Mouse (Mus musculus) kidney, postnatal 25 days (tissue): ENCODE measurements at regions not wholly inside any gene's neighbourhood (a gene's known extent, or its start where the extent isn't known, plus 50 kb on each side); places are given as distances from the start of the nearest gene placed in this dataset.
"Not testable (repeated sequence)": the region's sequence is repeated elsewhere in the genome, so short reads cannot be mapped to it uniquely, and the experiment has no call there.

Experiments used
- DNase-seq, 2 experiments: peaks; one replicate each; pipeline ENCODE4 v3.0.0; 2021; ENCODE audit warnings: mixed read lengths in 2 of 2

DNA sequence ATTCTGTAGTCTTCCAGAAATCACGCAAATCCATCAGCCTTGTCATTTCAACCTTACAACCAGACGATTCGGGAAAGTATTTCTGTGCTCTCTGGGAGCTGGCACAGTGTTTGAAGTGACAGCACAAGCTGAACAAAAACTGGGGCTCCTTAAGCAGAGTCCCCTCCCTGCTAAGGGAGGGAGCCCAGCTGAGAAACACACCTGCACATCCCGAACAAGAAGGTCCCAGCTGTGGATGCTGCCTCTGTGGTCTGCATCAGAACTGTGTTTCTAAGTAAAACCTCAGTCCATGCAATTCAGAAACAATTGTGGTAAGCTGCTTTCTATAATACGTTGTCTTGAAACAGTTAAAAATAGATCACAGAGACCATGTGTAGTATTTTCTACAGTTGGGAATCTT is 693.8 kb downstream of the Dad1 start:
- DNase-seq: not testable (repeated sequence)

DNA sequence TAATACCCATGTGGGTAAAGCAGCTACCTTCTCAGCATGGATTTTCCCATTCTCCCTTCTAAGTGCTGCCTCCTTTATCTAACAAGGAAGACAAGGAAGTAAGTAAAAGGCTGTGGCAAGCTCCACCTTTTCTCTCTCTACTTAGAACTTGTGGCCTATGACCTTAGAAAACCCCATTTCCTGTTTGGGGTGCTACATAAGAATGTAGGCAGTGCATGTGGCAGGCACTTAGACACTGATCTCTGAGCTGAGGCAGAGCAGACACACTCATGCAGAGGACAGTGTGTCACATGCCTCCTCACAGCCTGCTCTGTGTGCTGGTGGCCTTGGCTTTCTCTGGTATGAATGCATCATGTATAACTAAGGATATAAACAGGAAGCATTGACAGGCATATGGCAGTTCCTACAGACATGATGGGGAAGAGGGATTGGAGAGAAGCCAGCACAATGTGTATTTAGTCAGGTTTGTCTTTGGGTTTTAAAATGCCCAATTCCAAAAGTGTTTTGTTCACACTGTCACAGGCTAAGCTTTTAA is 694.5 kb downstream of the Dad1 start:
- DNase-seq: not testable (repeated sequence)

DNA sequence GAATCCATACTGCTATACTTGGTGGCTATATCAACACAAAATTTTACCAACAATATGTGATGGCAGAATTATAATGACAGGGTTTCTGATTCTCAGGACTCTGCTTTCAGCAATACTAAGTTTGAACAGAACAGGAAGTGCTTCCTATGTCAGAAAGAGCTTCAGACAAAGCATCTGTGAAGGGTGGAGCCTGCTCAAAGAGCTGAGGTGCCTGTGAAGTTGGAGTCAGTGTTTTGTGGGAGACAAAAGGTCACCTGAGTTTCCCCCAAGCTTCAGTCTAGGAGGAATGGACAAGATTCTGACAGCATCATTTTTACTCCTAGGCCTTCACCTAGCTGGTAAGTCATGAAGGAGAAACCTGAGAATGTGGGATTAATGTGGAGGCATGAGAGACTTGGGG is 700.1 kb downstream of the Dad1 start:
- no peak for DNase-seq

DNA sequence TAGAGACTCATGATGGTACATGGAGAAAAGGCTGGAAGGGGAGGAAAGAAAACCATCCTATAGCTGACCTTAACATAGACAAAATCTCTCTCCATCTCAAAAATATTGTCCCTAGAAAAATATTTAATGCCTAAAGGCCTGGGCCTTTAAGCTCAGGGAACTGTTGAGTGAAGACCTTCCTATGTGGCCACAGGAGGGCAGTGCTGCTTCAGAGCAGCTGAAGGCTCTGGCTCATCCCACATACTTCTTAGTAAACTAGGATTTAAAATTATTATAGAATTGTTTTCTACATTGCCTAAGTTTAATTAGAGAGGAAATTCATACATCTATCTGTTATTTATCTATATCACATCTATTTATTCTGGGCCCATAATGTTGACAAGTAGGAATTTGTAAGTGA is 706.5 kb downstream of the Dad1 start:
- DNase-seq: peak in 1 of 2 experiments; percentile 2

DNA sequence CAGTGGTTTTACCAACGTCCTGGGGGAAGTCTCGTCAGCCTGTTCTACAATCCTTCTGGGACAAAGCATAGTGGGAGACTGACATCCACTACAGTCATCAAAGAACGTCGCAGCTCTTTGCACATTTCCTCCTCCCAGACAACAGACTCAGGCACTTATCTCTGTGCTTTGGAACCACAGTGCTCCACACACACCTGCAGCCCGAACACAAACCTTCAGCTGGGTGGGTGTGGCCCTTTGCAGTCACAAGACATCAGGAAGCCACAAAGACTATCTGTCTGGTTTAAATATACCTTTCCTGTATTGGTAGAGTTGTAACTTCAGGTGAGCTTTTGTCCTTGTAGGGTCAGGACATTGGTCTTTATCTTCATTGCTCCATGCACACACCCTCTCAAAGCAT is 708.6 kb downstream of the Dad1 start:
- no peak for DNase-seq

DNA sequence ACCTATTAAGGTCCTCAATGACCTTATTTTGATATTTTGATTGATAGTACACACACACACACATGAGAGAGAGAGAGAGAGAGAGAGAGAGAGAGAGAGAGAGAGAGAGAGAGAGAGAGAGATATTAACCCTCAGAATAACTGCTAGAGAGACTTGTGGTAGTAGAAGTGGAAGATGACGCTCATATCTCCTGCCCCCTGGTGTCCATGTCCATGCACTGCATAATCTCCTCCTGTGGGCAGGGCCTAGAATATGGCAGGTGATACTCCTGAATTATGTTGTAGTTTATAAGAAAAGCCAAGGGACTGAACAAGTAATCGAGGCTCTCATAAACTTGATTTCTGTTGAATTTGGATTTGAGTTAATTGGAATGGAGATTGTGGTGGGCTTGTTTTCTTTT is 712.3 kb downstream of the Dad1 start:
- DNase-seq: peak in 1 of 2 experiments; percentile 23

DNA sequence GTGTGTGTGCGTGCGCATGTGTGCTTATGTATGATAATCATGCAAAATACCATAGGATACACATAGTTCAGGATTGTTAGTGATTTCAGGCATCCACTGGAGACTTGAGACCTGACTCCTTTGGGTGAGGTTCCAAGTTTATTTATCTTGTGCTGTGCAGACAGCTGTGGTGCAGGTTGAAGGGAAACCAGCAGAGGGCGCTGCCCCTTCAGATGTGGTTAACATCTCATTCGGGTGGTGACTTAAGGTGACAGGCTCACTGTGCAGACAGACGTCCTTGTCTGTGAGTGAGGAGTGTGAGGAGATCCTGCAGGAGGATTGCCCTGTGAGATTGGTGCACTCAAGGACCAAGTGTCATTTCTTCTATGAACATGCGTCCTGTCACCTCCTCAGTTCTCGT is 716.0 kb downstream of the Dad1 start:
- DNase-seq: not testable (repeated sequence)

DNA sequence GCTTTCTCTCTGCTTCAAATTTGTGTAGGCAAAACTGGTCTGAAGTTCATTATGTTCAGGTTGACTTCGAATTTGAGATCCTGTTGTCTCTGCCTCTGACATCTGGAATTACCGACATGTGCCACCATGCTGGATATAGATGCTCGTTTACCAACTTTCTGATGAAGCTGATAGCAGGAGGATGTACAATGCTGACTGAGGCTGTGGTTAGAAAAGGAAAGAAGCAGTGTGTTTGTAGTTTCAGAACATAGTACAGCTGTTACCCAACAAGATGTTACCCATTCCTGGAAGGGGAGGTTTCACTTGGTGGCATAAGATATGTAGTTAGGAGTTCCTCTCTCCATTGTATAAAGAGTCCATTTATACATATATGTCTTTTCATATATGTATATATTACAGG is 730.5 kb downstream of the Dad1 start:
- DNase-seq: not testable (repeated sequence)

DNA sequence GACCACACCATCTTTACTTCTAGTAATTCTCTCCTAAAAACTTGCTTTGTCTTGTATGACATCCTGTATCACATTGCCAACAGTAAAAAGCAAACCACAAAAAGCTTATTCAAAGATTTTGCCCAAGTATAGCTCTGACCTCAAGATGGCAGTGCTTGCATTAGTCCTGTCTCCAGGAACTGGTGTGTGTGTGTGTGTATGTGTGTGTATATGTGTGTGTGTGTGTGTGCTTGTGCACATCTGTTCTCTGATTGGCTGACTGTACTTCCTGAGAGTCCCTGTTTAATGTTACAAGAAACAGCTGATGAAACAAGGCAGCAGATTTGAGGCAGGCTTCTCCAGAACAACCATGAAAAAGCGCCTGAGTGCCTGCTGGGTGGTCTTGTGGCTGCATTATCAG is 735.0 kb downstream of the Dad1 start:
- not testable (repeated sequence) for DNase-seq

DNA sequence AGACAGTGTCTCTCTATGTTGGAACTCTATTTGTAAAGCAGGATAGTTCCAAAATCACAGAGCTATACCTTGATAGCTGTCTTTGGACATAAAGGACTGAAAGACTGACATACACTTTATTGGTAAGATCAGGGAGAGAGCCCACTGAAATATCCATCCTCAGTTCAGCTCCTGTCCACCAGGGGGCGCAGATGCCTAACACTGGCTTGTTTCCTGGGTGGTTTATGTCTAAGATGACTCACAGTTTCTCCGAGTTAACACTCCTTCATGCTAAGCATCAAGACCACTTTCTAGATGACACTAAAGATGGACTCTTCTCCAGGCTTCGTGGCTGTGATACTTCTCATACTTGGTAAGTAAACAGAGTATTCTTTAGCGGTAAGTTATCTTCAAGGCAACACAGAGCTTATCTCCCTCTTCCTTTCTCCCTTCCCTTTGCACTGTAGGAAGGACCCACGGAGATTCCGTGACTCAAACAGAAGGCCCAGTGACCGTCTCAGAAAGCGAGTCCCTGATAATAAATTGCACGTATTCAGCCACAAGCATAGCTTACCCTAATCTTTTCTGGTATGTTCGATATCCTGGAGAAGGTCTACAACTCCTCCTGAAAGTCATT is 737.2 kb downstream of the Dad1 start:
- DNase-seq: not testable (repeated sequence)

DNA sequence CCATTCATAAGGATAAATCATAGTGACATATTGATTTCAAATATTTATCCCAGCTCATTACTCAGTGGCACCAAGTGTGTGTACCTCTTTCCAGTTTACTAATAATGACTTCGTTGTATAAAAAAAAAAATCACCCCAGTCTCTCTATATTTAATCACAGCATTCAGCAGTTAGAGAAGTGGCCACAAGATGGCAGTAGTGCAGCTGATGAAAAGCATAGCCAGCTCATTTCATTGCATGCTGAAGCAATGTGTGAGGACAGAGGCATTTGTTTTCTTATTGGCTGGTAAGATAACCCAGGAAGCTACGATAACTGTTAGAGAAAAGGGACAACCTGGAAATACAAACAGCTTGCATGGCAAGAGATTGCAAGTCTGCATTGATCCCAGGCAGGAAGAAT is 748.5 kb downstream of the Dad1 start:
- peak in 1 of 2 experiments; percentile 53 for DNase-seq

DNA sequence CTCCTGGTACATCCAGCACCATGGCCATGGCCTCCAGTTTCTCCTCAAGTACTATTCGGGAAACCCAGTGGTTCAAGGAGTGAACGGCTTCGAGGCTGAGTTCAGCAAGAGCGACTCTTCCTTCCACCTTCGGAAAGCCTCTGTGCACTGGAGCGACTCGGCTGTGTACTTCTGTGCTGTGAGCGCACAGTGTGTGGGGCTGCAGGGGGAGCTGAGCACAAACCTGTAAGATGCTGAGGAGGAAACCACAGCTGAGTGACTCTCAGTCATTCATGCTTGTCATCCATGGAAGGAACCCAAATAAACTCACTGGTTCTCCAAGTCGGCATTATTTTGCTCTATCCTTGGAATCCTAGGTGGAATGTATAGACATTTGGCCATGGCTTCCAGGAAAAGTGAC is 765.5 kb downstream of the Dad1 start:
- DNase-seq: not testable (repeated sequence)

DNA sequence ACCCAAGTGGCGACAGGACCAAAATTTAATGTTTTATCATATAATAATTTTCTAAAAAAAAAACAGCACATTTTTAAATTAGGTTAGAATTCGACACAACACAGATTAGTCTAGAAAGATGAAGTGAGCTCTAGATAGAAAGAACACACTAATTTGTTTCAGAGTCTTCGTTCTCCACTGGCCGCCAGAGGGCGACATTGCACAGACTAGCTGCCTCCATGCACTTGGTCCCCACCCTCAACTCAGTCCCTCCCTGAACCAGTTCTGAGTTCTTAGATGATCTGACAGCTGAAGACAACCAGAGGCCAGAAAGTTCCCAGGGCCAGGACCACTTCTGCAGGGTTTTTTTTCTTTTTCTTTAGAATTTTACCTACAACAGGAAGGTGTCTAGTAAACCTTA is 766.3 kb downstream of the Dad1 start:
- not testable (repeated sequence) for DNase-seq

DNA sequence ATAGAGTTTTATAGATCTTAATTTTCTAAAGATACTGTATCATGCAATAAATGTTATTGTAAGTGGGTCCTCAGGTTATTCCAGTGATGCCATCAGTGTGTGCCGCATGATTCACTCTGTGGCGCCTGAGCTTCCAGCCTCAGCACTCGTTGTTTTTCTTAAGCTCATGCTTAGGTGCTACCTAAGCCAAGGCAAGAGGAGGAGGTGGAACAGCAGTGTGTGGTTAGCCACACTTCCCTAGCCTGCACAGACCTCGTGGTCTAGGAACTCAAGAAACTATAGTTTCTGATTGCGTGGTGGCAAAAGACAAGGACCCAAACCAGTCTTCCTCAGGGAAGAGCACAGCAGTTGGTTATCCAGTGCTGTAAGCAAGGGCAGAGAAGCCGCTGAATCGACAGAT is 779.7 kb downstream of the Dad1 start:
- not testable (repeated sequence) for DNase-seq

DNA sequence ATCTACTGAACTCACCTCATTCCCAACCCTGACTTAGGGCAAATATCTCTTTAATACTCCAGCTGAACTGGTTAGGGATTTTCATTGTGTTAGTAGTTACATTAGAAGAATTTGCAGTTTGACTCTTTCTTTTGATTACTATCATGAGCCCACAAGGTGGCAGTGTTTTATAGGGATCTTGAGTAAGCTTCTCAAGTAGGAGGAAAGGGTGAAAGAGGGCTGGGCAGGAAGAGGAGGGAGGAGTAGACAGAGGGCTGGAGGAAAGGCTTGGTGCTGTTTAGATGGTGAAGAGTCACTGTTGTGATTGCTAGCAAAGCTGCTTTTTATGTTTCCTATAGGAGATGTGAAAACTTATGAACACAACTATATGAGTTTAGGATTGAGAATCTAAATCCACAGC is 793.1 kb downstream of the Dad1 start:
- DNase-seq: not testable (repeated sequence)

DNA sequence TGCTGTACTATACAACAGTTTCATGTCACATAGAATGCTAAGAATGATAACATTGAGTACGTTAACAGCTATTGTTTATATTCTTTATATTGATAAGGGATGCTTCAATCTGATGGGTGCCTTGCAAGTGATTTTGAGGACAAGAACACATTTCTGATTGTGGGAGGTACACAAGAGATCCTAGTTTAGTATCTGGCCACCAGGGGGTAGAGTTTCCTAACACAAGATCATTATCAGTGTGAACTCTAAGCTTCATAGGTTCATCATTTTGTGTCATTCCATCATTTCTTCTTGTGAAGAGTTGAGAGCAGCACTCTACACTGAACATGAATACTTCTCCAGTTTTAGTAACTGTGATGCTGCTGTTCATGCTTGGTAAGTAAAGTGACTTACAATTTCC is 799.9 kb downstream of the Dad1 start:
- DNase-seq: no peak

DNA sequence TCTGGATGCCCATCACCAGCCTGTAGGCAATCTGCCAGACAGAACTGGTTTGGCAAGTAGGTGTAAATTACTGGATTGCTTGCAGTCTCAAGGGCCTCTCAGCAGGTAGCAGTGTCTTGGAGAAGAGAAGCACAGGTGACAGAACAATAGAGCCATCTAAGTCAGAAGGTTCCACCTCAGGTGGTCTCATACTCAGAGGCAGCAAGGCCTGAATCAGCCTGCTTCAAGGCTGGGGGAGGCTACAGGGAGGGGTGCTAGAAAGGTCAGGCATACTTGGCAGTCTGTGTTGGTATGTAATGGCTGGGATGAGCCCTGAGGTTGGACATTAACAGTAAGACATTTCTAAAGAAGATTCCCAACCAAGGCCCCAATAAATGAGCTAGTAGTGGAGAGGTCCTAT is 814.3 kb downstream of the Dad1 start:
- DNase-seq: not testable (repeated sequence)

DNA sequence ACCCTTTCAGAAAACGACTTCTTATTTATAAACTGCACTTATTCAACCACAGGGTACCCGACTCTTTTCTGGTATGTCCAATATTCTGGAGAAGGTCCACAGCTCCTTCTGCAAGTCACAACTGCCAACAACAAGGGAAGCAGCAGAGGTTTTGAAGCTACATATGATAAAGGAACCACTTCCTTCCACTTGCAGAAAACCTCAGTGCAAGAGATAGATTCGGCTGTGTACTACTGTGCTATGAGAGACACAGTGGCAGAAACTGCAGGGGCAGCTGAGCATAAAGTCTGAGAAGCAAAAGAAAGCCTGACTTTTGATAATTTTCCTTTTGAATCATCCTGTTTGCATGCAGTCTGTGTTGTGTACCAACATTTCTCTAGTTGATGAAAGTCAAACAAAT is 823.8 kb downstream of the Dad1 start:
- DNase-seq: not testable (repeated sequence)

DNA sequence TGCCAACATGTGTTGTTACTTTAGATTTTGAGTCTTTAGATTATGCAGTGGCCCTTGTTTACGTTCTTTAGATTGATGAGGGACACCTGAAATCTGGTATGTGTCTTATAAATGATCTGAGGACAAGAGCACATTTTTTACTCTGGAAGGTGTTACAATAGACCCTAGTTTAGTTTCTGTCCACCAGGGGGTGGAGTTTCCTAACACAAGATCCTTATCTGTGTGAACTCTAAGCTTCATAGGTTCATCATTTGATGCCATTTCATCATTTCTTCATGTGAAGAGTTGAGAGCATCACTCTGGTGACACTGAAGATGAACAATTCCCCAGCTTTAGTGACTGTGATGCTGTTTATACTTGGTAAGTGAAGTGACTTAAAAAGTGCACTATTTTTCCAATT is 825.5 kb downstream of the Dad1 start:
- DNase-seq: not testable (repeated sequence)

DNA sequence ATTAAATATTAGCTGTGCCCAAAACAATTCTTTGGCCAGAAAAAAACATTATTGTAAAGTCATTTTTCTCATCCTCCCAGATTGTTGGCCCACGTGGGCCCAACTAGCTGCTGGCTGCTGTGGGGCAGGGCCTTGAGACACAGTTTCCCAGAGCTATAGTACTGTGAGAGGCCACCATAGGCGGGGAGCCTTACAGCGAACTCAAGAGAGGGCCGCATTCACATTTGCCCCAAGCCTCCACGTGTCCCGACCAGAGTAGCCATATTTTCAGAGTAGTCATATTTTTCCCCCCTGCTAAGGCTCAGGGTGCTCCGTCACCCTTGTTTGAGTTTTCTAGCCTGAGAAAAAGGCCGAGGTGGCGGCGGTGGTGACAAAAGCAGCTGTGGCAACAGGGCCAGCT is 826.3 kb downstream of the Dad1 start:
- not testable (repeated sequence) for DNase-seq

DNA sequence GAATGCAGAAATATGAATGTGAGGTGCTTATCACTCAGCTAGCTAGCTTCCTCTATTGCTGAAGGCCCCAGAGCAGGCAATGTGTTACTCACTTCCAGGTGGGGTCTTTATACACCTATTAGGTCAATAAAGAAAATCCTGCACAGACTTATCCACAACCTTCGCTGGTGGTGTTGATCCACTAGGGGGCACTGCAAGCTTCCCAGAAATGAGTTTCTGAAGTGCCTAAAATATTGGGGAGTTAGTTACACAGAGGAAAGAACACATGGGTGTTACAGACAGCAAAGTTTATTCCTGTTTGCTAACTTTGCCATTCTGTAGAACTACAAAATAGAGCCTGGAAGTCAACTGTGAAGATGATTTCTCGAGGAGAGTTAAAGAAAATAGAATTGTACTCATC is 836.9 kb downstream of the Dad1 start:
- not testable (repeated sequence) for DNase-seq

DNA sequence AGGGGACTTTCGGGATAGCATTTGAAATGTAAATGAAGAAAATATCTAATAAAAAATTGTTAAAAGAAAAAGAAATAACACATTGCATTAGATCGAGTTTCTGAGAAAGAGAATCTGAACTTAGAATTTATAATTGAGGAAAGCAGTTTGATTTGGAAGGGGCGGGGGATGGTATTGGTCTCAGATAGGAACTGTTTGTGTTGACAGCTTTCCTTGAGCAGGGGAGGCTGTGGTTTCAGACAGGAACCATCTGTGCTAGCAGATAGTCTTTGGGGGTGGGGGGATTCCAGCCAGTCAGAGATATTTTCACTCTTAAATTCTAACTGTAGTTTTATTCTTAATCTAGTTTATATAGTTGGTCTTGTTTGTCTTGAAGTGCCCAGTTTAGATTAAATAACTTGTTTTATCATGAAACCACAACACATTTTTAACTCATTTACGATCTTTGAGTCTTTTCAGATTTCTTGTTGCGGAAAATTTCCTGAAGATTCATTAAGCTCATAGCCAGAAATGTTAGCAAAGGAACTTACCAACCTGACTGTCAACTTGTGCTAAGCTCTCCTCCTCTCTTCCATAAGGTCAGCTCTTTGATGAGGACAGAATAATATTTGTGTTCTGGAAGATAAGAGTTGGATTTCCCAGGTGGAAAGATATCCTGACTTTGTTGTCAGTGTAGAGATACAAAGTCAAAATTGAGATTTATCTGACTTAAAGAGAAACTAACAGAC is 846.2 kb downstream of the Dad1 start:
- not testable (repeated sequence) for DNase-seq

DNA sequence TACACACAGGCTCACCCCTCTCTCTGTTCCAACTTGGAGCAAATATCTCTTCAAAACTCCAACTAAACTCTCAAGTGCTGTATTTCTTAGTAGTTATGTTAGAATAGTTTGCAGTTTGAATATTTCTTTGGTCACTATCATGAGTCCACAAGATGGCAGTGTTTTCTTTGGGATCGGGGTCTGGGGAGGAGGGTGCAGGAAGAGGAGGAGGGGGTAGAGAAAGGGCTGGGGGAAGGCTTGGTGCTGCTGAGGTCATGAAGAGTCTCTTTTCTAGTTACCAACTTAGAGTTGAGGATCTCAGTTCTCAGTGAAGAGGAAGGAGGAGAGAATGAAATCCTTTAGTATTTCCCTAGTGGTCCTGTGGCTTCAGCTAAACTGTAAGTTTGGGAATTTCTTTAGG is 863.6 kb downstream of the Dad1 start:
- DNase-seq: not testable (repeated sequence)

DNA sequence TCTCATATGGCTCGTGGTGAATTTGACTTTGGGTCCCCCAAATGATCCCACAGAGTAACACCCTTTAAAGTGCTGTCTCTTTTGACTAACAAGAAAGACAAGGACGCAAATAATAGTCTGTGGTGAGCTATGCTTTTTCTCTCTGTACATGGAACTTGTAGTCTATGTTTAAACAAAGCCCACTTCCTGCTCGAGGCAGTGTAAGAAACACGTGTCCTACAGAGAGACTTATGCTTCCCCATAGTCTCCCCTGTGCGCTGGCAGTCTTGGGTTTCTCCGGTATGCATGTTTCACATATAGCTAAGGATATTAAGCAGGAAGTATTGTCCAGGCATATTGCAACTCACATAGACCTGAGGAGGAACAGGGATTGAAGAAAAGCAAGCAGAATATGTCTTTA is 879.0 kb upstream of the Olfr1507 start:
- not testable (repeated sequence) for DNase-seq
